Mouse (Mus musculus): Measurements from ENCODE around the gene Lpgat1.

GRCm38 (mm10) chr1:191715150-191715549 lies 2.5 kb upstream of the Lpgat1 start:
- TF ChIP-seq POLR2A (IDR thresholded peaks at IDR 0.05; ENCODE audit: low read depth, low read length) (no peak), CTCF (IDR thresholded peaks at IDR 0.05; ENCODE audit: extremely low read depth, insufficient read depth, insufficient read length, insufficient replicate concordance) (no peak)

Measured in spleen, adult 2 months (tissue).